ENCODE assay signal across 24 mouse cellular contexts in the genomic region with DNA sequence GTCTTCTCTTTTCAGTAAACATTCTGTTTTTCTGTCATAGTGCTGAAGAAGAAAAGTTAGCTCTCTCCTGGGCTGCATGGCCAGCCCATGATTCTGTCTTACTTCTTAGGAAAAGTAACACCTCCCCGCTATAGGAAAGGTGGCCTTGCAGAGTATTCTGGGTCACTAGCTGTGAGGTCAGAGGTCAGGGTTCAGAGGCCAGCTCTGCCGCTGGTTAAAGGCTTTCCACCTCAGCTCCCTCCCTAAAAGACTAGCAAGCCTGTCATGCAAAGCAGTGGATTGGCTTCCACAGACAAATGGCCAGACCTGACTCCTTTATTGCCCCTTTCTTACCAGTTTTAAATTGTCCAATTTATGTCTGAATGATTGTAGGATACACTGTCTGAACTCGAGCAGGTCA. TPM values are rescaled to one million over a fixed set of nuclear protein-coding genes. Genes with fewer than 3 reads are reported as not detected.
"Had no signal": no experiment of that assay in that cellular context is flagged by ENCODE, and none has a peak within 500 bp of the region (broad histone marks: within the 10 kb centered on the region; RNA-seq: fewer than 3 reads in every experiment).

No protein-coding gene starts in this region.

- H3K4me1 ChIP-seq: limb, embryonic 15.5 days; liver, embryonic 15.5 days; midbrain, embryonic 13.5 days; neural tube, embryonic 13.5 days; stomach, embryonic 15.5 days had no signal

- H3K4me2 ChIP-seq: limb, embryonic 12.5 days; limb, embryonic 15.5 days; liver, embryonic 12.5 days; liver, embryonic 15.5 days; midbrain, embryonic 13.5 days; neural tube, embryonic 13.5 days; stomach, embryonic 15.5 days had no signal

- ATAC-seq: liver, embryonic 12.5 days; midbrain, embryonic 13.5 days; midbrain, embryonic 16.5 days had no signal

- H3K36me3 ChIP-seq: limb, embryonic 12.5 days; limb, embryonic 15.5 days; liver, embryonic 12.5 days; liver, embryonic 15.5 days; midbrain, embryonic 13.5 days; neural tube, embryonic 13.5 days; stomach, embryonic 15.5 days had no signal

- H3K27me3 ChIP-seq: limb, embryonic 12.5 days; limb, embryonic 15.5 days; liver, embryonic 12.5 days; liver, embryonic 15.5 days; midbrain, embryonic 13.5 days; neural tube, embryonic 13.5 days; stomach, embryonic 15.5 days had no signal

- H3K9ac ChIP-seq: limb, embryonic 12.5 days; limb, embryonic 15.5 days; liver, embryonic 12.5 days; liver, embryonic 15.5 days; midbrain, embryonic 13.5 days; neural tube, embryonic 13.5 days; stomach, embryonic 15.5 days had no signal

- H3K27ac ChIP-seq: kidney, postnatal 0 days; left cerebral cortex, adult 2 months; limb, embryonic 12.5 days; limb, embryonic 15.5 days; liver, embryonic 12.5 days; liver, embryonic 15.5 days; midbrain, embryonic 13.5 days; neural tube, embryonic 13.5 days; stomach, embryonic 15.5 days had no signal

- DNase-seq: kidney, adult 2 months; layer of hippocampus, postnatal 36 days; left cerebral cortex, postnatal 4 days; lung, adult 2 months; lung, postnatal 14 days; lung, postnatal 4 days; retina, postnatal 1 day; right cerebral cortex, postnatal 25 days; spleen, adult 18-20 months; thymus, postnatal 25 days had no signal

- H3K9me3 ChIP-seq: limb, embryonic 15.5 days; liver, embryonic 12.5 days; liver, embryonic 15.5 days; midbrain, embryonic 13.5 days; neural tube, embryonic 13.5 days; stomach, embryonic 15.5 days had no signal

- H3K4me3 ChIP-seq: left cerebral cortex, adult 2 months; limb, embryonic 12.5 days; limb, embryonic 15.5 days; liver, embryonic 12.5 days; liver, embryonic 15.5 days; midbrain, embryonic 13.5 days; myocyte; neural tube, embryonic 13.5 days; stomach, embryonic 15.5 days had no signal

RNA-seq across cellular contexts. Expression of a gene that starts 23.3 kb away (rescaled TPM):
- total RNA-seq: megakaryocyte progenitor cell, adult 5-6 weeks; monocyte, adult 5-6 weeks had no signal
- polyA plus RNA-seq: midbrain, embryonic 13.5 days had no signal

RNA-seq across cellular contexts. Expression of a gene that starts 23.3 kb away (rescaled TPM):
- total RNA-seq: layer of hippocampus, postnatal 36 days; megakaryocyte progenitor cell, adult 5-6 weeks; megakaryocyte-erythroid progenitor cell, adult 5-6 weeks; monocyte, adult 5-6 weeks had no signal
- polyA plus RNA-seq: neural tube, embryonic 13.5 days had no signal

RNA-seq across cellular contexts. Expression of a gene that starts 46.9 kb away (rescaled TPM):
- total RNA-seq: megakaryocyte progenitor cell, adult 5-6 weeks; megakaryocyte-erythroid progenitor cell, adult 5-6 weeks had no signal
